Mouse (Mus musculus): Measurements from ENCODE around the gene Plxna2.

Gene Plxna2

GRCm38 (mm10) chr1:194622677-194623076 is 4.7 kb downstream of the Plxna2 start:
- DNase-seq (ENCODE audit: extremely low spot score, low spot score): no peak

- DNase-seq (ENCODE audit: extremely low spot score, low spot score): no peak
Measured at GRCm38 (mm10) chr1:194623641-194624040, 5.6 kb downstream of the Plxna2 start.

GRCm38 (mm10) chr1:194624411-194624810 is 6.4 kb downstream of the Plxna2 start:
- no peak for DNase-seq (ENCODE audit: extremely low spot score, low spot score)

- no peak for DNase-seq (ENCODE audit: extremely low spot score, low spot score)
Measured at GRCm38 (mm10) chr1:194624973-194625372, 7.0 kb downstream of the Plxna2 start.

GRCm38 (mm10) chr1:194626109-194626508 is 8.1 kb downstream of the Plxna2 start:
- no peak for DNase-seq (ENCODE audit: extremely low spot score, low spot score)

GRCm38 (mm10) chr1:194627286-194627685 is 9.3 kb downstream of the Plxna2 start:
- no peak for DNase-seq (ENCODE audit: extremely low spot score, low spot score)

- DNase-seq (ENCODE audit: extremely low spot score, low spot score): peak; percentile 65
Measured at GRCm38 (mm10) chr1:194629135-194629689, 11.2 kb downstream of the Plxna2 start.

- no peak for DNase-seq (ENCODE audit: extremely low spot score, low spot score)
Measured at GRCm38 (mm10) chr1:194630498-194631056, 12.6 kb downstream of the Plxna2 start.

- DNase-seq (ENCODE audit: extremely low spot score, low spot score): no peak
Measured at GRCm38 (mm10) chr1:194631574-194631973, 13.6 kb downstream of the Plxna2 start.

- no peak for DNase-seq (ENCODE audit: extremely low spot score, low spot score)
Measured at GRCm38 (mm10) chr1:194632029-194632428, 14.0 kb downstream of the Plxna2 start.

GRCm38 (mm10) chr1:194635411-194635810 is 17.4 kb downstream of the Plxna2 start:
- DNase-seq (ENCODE audit: extremely low spot score, low spot score): peak; percentile 67

- no peak for DNase-seq (ENCODE audit: extremely low spot score, low spot score)
Measured at GRCm38 (mm10) chr1:194635942-194636341, 17.9 kb downstream of the Plxna2 start.

- DNase-seq (ENCODE audit: extremely low spot score, low spot score): no peak
Measured at GRCm38 (mm10) chr1:194637391-194638304, 19.6 kb downstream of the Plxna2 start.

GRCm38 (mm10) chr1:194641601-194642301 is 23.7 kb downstream of the Plxna2 start:
- no peak for DNase-seq (ENCODE audit: extremely low spot score, low spot score)

GRCm38 (mm10) chr1:194642302-194642787 is 24.3 kb downstream of the Plxna2 start:
- no peak for DNase-seq (ENCODE audit: extremely low spot score, low spot score)

- DNase-seq (ENCODE audit: extremely low spot score, low spot score): no peak
Measured at GRCm38 (mm10) chr1:194643930-194644329, 25.9 kb downstream of the Plxna2 start.

- DNase-seq (ENCODE audit: extremely low spot score, low spot score): no peak
Measured at GRCm38 (mm10) chr1:194645898-194646297, 27.9 kb downstream of the Plxna2 start.

- DNase-seq (ENCODE audit: extremely low spot score, low spot score): no peak
Measured at GRCm38 (mm10) chr1:194650076-194650475, 32.1 kb downstream of the Plxna2 start.

- DNase-seq (ENCODE audit: extremely low spot score, low spot score): no peak
Measured at GRCm38 (mm10) chr1:194650566-194650965, 32.5 kb downstream of the Plxna2 start.

GRCm38 (mm10) chr1:194651987-194652386 is 34.0 kb downstream of the Plxna2 start:
- DNase-seq (ENCODE audit: extremely low spot score, low spot score): no peak

- no peak for DNase-seq (ENCODE audit: extremely low spot score, low spot score)
Measured at GRCm38 (mm10) chr1:194658459-194659160, 40.6 kb downstream of the Plxna2 start.

Measured in neural tube, embryonic 10.5 days (tissue).